Mouse (Mus musculus) MEL (cell line): Measurements from ENCODE around the gene Ak5.

Experiments
- BHLHE40 ChIP-seq: IDR thresholded peaks from 2 replicates; pipeline ENCODE4 v1.6.1; 2012; ENCODE audit warnings: low read depth, mild to moderate bottlenecking, inconsistent platforms, low read length, improper control_type of control experiment, borderline replicate concordance
- CHD1 ChIP-seq: IDR thresholded peaks from 2 replicates; pipeline ENCODE4 v1.6.1; 2012; ENCODE audit warnings: low read depth, mild to moderate bottlenecking, inconsistent platforms, low read length, improper control_type of control experiment
- CTCF ChIP-seq, 3 experiments: IDR thresholded peaks in 2 of 3; conservative IDR thresholded peaks in 1 of 3; 2 replicates each; pipeline ENCODE4 v1.5.1; 2011 to 2012; ENCODE audit warnings: low read length in 3 of 3, low read depth in 2 of 3, mild to moderate bottlenecking in 2 of 3, improper control_type of control experiment in 1 of 3, inconsistent platforms in 1 of 3, mixed read lengths in 1 of 3, moderate library complexity in 1 of 3; ENCODE audit not compliant: control insufficient read depth in 1 of 3, insufficient read depth in 1 of 3, poor library complexity in 1 of 3, severe bottlenecking in 1 of 3
- GABPA ChIP-seq: IDR thresholded peaks from 2 replicates; pipeline ENCODE4 v1.6.1; 2012; ENCODE audit warnings: low read depth, mild to moderate bottlenecking, inconsistent platforms, low read length, improper control_type of control experiment, moderate library complexity
- GATA1 ChIP-seq: IDR thresholded peaks from 2 replicates; pipeline ENCODE4 v1.6.1; 2011; ENCODE audit warnings: low read depth, low read length, improper control_type of control experiment
- USF1 ChIP-seq: IDR thresholded peaks from 2 replicates; pipeline ENCODE4 v1.6.1; 2014; ENCODE audit warnings: low read depth, mild to moderate bottlenecking, inconsistent platforms, low read length, improper control_type of control experiment, moderate library complexity

DNA sequence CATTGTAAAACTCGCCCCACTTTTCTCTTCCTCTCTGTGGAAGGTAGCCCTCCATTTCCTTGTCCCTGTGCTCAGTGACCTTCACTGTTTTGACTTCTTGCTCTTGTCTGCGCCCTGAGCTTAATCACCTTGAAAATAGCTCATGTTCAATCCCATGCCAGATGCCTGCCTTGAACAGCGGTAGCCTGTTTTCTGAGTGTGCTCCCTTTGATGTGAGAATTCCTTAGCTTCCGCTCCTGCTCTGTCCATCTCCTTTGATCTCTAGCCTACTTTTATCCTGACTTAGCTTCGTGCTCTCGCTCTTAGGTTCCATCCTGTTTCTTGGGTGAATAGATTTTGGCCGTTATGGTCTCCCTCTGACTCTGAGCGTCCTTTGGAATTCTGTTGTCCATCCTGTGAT, 31.1 kb upstream of the Ak5 start:
- TF ChIP-seq CTCF (IDR thresholded peaks at IDR 0.05 in 2 of 3, conservative IDR thresholded peaks at IDR 0.05 in 1 of 3; ENCODE audit: control insufficient read depth in 1 of 3, insufficient read depth in 1 of 3, low read depth in 2 of 3, low read length in 3 of 3, poor library complexity in 1 of 3, severe bottlenecking in 1 of 3) (no peak), BHLHE40 (no peak), GABPA (no peak), USF1 (no peak), CHD1 (no peak), GATA1 (no peak)
